Mouse (Mus musculus): ENCODE measurements at regions not wholly inside any gene's neighbourhood (a gene's known extent, or its start where the extent isn't known, plus 50 kb on each side); places are given as distances from the start of the nearest gene placed in this dataset.

DNA sequence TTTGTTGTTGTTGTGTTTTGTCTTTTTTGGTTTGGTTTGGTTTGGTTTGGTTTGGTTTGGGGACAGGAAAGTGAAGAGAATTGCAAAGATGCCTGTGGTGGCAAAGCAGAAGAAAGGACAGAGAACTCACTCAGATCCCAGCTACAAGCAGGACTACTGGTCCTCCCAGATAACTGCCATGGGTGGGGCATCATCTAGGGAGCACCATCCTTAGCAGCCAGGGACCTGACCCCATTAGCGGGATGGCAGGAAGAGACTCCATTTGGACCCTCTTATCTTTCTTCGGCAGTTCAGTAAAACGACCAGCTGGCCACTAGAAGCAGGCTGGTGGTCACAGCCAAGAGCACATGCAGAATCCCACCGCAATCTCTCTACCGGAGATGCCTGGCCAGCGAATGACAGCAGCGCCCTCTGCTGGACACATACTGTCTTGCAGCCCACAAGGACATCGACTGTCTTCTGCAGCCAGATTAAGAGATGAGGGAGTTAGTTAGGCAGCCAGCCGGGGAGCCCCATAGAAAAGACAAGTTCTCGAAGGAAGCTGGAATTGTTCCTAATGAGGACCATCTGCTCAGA is 119.8 kb downstream of the Gm9195 start:
- no peak for TF ChIP-seq GATA1 (IDR thresholded peaks at IDR 0.05; ENCODE audit: low read length)

DNA sequence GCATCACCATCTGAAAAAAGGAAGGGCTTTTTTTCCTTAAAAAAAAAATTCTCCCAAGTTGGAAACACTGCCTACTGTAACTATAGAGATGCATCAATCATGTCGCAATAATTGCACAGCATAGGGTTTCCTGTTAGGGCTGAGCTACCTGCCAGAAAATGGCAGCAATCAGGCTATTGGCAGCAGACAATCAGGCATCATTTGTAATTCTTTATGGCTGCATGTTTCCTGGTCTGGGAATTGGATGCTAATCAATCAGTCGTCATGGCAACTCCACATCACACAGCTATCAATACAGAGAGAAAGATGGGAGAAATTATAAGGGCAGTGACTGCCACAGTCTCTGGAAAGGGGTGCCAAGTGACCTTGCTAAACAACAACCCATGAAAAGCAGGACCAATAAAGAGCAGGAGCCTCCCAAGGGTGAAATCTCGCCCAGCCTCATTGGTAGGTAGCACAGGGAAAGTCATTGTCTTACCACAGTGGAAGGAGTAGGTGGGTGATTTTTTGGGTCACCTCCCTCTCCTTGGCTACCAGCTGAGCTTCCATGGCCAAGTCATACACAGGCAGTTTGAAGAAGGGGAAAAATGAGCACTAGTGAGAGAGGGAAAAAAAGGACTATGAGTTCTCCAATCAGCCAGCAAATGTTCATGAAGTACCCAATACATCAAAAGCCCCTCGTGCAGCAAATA is 130.7 kb downstream of the Gm9195 start:
- TF ChIP-seq GATA1 (IDR thresholded peaks at IDR 0.05; ENCODE audit: low read length) = no peak

DNA sequence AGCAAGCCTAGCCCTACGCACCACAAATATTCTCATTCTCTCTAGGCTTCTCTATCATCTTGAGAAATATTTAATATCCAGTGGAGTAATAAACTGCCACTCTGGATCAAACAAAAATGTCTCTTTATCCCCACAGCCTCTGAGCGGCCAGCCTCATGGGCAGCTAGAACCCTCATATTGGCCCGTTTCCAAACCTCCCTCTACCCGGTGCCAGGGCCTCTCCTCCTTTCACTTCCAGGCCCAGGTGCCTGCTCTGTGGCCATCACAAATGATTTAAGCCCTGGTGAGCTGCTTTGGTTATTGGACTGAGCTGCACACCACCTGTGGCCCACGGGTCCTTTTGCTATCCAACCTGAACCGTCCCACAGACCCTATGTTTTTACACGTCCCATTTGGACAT is 131.5 kb downstream of the Gm9195 start:
- TF ChIP-seq GATA1 (IDR thresholded peaks at IDR 0.05; ENCODE audit: low read length) = no peak

DNA sequence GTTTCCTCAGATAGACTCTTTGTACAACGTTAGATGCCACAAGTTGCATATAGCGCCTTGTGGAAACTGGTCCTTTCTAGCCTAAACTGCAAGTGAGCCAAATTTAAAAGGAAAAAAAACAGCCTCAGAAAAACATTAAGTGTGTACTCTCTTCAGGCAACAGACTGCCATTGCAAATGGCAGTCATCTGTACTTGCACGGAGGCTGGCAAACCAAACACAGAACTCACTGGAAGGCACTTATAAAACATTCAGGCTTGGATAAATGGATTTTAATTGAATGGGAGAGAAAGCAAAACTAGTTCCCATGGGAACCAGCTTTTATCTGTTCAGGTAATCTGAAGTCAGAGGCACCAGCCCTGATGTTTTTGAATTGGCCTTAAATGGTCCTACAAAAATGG is 133.7 kb downstream of the Gm9195 start:
- TF ChIP-seq GATA1 (IDR thresholded peaks at IDR 0.05; ENCODE audit: low read length) = no peak

DNA sequence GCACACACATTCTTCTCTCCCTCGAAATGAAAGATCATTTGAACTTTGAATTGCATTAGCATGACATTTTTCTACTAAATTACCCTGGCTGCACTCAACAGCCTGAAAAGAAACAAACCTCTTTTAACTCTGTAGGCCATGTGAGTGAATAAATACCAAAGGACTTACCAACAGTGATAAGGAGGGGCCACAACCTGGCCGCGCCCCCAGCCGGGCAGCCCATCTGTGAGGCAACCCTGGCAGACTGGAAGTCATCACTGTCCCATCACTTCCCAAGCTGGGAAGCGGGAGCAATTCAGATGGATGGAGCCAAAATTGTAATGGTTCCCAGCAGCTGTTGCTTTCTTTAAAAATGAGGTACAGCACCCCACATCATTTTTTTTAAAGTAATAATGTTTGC is 149.5 kb downstream of the Gm9195 start:
- no peak for TF ChIP-seq GATA1 (IDR thresholded peaks at IDR 0.05; ENCODE audit: low read length)

DNA sequence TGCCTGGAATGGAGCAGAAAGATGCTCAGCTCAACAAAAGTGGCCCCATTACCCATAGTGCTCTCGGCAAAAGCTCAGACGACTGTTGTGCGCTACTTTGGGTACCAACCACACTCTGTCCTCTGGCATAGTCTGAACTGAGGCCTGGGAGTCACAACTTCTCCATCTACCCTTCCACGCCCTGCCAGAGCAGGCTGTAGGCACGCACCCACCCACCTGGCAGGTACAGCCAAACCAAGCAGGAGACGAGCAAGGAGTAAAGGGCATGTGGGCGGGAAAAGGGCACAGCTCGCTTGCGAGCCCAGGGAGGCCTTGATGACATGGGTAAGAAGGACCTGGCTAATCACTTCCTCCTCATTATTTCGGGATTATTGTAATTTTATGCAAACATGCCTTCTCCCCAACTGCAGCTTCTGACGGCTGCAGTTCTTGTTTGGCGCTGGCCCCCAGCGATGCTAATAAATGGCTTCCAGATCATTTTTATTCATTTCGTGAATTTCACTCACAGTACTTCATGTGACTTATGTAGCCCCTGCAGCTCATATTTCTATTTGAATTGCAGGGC is 150.0 kb downstream of the Gm9195 start:
- TF ChIP-seq GATA1 (IDR thresholded peaks at IDR 0.05; ENCODE audit: low read length) = no peak

DNA sequence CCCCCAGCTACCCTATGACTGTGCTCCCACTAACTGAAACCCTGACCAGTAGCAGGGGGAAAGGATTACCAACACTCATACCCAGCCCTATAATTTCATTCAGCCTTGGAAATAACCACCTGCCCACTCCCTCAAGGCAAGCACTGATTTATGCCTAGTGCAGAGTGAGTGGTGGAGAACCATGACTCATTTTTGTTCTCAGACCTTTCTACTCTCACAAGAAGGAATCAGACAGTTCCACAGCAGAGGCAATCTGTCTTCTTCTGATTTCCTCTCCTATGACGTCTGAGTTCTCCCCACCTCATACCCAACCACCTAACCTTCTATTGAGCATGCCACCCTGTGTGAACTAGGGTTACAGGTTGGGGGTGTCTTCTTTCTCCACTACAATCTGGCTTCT is 153.6 kb downstream of the Gm9195 start:
- no peak for TF ChIP-seq GATA1 (IDR thresholded peaks at IDR 0.05; ENCODE audit: low read length)

DNA sequence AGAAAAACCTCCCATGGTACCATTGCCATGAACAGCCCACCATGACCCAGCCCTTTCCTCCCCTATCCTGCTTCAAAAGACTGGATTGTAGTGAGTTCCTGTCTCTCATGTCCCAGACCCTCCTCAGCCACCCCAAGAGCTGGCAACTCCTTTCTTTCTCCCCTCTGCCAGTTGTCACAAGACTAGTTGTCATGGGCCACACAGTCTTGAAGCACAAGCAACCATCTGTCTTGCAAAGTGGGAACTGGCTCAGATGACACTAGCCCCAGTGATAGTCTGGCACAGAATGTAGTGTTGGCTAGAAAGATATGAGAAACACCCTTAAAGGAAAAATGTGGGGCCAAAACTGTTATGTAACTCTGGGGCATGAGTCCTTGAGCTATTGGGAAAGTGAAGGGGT is 187.8 kb downstream of the Gm9195 start:
- TF ChIP-seq GATA1 (IDR thresholded peaks at IDR 0.05; ENCODE audit: low read length) = no peak

DNA sequence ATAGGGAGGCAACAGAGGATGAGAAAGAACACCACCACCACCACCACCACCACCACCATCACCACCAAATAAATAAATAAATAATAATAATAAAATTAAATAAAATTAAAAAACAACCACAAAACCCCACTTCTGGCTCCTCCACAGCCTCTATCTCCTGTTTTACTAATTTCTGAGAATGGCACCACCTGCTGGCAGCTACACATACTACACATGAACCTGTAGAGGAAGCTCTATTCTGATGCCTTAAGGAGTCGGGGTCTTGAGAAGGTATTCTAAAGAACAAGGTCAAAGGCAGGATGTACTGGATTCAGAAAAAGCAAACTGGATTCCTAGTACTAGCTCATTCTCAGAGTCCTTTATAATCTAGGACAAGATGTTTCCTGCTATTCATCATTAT is 191.6 kb downstream of the Gm9195 start:
- no peak for TF ChIP-seq GATA1 (IDR thresholded peaks at IDR 0.05; ENCODE audit: low read length)

DNA sequence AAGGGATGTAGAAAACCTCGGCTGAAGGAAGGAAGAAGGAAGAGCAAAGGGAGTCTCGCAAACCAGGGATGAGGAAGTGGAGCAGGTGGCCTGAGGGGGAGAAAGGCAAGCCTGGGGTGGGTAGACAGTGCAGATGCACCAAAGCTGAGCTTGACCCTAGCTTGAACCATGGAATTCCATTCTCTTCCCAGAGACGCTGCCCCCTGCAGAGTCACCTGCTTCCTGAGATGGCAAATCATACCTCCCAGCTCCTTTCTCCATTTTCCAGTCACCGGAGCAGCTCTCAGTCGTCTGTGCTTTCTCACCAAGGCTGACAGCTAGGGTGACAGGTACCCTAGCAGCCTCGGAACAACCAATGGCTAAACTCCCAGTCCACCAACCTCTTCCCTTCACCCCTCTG is 197.0 kb downstream of the Gm9195 start:
- TF ChIP-seq GATA1 (IDR thresholded peaks at IDR 0.05; ENCODE audit: low read length) = no peak

DNA sequence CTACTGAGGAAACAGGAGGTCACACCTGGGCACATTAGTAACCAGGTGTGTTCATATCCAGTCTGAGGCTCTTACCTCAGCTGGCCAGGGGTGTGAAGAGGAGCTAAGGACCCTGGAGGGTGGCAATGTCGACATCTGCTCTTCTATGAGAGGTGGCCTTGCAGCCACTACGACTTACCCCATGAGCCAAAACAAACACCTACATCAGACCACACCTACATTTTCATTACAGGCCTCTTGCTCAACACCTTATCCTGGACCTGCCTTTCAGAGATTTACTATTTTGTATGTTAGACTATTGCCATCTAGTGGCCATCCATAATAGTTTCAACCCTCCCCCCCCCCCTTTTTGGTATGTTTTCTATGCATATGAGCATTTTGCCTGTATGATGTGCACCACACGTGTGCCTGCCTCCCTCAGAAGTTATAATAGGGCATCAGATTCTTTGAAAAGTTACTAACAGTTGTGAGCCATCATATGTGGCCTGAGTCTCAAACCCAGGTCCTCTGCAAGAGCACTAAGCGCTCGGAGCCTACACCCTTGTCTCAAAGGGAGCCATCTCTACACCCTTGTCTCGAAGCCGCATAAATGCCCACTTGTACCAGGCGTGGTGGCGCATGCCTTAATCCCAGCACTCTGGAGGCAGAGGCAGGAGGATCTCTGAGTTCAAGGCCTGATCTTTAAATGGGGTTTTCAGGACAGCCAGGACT is 197.8 kb downstream of the Gm9195 start:
- no peak for TF ChIP-seq GATA1 (IDR thresholded peaks at IDR 0.05; ENCODE audit: low read length)

DNA sequence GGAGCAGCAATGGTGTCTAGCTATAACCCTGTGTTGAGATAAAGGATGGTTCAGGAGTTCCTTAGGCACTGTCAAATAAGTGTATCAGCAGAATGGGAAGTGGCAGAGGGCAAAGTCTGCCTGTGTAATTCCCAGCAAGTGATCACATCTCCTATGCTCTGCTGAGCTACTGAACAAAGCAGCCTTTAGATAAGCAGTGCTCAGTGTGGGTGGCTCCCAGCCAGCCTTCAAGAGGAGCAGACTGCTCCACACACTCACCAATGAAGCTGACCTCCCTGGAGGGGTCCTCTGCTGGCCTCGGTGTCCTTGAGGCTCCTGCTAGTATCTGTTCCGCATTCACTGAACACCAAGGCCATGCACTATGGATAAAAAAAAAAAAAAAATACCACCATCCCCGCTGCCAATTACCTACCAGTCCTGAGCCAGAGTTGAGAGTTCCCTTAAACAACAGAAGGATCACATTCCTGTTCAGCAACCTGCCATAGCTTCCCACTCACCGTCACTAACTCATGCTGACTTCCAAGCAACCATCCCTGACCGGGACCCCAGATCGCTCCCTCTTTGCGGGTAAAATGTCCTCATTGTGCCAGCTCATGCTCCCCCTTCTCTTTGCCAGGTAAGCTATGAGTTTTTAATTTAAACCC is 198.9 kb downstream of the Gm9195 start:
- no peak for TF ChIP-seq GATA1 (IDR thresholded peaks at IDR 0.05; ENCODE audit: low read length)

DNA sequence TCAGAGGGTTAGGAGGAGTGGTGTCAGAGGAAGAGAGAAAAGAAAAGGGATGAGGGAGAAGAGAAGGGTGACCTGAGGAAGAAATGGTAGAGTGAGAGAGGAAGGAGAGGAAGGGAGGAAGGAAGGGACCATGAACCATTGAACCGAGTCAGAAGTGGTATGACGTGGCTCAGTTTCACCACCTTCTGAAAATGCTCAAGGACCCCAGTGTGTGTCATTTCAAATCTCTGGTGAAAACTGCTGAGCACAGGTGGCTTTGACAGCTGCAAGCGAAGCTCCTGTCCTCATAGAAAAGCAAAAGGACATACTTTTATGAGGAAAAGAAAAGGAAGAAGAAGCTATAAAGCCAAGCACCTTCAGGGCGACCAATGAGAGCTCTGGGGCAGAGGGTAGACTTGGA is 214.3 kb downstream of the Gm9195 start:
- TF ChIP-seq GATA1 (IDR thresholded peaks at IDR 0.05; ENCODE audit: low read length) = no peak

DNA sequence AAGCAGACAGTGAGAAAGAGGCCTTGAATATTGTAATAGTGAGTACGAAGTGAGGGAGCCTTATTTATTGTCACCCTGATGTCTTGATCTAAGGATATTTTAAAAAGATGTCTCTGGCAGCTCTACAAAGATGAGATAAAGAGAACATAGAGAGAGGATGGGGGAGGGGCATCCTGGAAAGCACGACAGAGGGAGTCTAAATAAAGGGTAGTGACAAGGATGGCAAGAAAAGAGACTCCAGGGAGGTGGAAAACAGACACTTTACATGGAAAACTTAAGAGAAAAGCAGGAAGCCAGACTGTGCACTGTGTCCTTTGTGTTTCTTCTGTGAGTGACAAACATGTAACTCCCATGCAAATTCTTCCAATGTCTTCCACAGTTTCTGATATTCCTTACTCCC is 232.4 kb downstream of the Gm9195 start:
- TF ChIP-seq GATA1 (IDR thresholded peaks at IDR 0.05; ENCODE audit: low read length) = no peak

DNA sequence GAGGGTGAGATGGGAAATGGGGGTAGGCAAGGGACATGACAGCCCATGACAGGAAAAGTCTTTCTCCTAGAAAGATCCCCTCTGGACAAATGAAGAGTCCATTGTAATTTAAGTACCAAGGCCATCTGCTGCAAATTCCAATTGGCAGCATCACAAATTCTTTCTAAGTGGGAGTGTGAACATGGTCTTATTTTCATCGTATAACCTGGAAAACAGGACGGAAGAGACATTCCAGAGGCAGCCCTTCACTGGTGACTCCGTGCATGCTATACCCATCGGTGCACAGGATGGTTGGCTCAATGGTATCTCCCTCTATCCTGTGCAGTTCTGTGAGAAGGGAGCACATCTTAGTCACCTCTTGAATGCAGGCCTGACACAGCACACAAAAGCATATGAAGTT is 249.8 kb downstream of the Gm9195 start:
- TF ChIP-seq GATA1 (IDR thresholded peaks at IDR 0.05; ENCODE audit: low read length) = no peak

DNA sequence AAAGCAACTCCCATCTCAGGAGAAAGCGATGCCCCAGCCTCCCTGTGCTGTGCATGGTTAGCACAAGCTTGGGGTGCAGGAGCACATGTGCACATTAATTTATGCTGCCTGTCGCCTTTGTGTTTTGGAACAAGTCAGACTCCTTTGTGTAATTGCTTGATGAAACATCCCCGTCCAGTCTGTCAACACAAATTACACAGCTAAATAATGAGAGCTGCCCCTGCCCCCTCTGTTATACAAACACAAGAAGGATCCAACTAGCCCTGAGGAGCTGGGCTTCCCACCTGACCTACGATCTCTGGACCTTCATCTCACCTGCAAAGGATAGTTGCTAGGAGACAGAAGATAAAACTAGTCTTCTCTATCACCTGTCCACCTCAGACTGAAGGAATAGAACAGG is 251.4 kb downstream of the Gm9195 start:
- TF ChIP-seq GATA1 (IDR thresholded peaks at IDR 0.05; ENCODE audit: low read length) = no peak

Data from G1E-ER4 (cell line).